Mouse (Mus musculus) frontal cortex, postnatal 14 days (tissue): ENCODE data around the gene 2300003K06Rik.
"Not testable (repeated sequence)": the region's sequence is repeated elsewhere in the genome, so short reads cannot be mapped to it uniquely, and the experiment has no call there.

Experiments used
- DNase-seq, 2 experiments: peaks; one replicate each; pipeline ENCODE4 v3.0.0; 2022; ENCODE audit warnings: low spot score in 2 of 2

Gene 2300003K06Rik

DNA sequence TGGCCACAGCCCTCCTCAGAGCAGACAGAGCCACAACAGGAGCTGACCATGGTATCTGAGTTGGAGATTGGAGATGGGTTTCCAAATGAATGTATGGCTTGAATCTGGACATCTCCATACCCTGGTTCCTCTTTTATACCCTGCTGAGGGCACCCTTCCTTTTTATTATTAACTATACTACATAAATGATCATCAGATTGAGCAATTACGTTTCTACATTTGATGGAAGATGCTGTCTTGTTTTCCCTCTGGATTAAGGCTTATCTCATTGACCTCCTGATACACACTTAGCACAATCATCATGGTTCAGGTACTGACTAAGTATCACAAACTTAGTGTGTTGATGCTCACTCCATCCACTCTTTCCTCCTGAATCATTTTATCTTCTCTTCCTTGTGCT, at the start of gene 2300003K06Rik:
Gene 2300003K06Rik (minus strand): TSS at position 101 of the 400 bp plus-strand sequence.
- no peak for DNase-seq

DNA sequence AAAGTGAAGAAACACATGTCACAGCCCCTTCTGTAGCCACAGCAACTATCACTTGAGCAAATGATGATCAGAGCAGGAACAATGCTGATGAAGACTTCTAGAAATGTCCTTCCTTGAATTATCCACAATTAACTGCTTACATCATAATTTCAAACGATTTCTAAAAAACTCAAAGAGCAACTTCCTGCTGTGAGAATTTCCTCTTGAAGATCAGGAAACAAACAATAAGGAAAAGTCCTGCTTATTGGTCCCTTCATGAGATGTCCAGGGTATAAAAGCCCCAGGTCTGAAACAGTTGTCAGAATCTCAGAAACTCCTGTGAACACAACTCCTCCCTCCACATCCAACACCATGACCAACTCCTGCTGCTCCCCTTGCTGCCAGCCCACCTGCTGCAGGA, 41.0 kb upstream of the 2300003K06Rik start, which contains the start of gene Gm11567:
Gene Gm11567 (plus strand): TSS at position 301 of the 400 bp plus-strand sequence.
- DNase-seq, result not testable (repeated sequence)

DNA sequence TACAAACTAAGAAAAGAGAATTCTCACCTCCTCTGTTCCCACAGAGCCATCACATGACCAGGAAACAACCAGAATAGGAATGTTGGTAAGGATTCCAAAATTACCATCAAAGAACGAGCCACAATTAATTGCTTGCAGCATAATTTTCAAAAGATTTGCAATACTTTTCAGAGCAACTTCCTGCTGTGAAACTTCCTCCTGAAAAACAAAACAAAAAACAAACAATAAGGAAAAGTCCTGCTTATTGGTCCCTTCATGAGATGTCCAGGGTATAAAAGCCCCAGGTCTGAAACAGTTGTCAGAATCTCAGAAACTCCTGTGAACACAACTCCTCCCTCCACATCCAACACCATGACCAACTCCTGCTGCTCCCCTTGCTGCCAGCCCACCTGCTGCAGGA, 35.2 kb upstream of the 2300003K06Rik start, which contains the start of gene Krtap9-1:
Gene Krtap9-1 (plus strand): TSS at position 301 of the 400 bp plus-strand sequence.
- DNase-seq, result not testable (repeated sequence)

DNA sequence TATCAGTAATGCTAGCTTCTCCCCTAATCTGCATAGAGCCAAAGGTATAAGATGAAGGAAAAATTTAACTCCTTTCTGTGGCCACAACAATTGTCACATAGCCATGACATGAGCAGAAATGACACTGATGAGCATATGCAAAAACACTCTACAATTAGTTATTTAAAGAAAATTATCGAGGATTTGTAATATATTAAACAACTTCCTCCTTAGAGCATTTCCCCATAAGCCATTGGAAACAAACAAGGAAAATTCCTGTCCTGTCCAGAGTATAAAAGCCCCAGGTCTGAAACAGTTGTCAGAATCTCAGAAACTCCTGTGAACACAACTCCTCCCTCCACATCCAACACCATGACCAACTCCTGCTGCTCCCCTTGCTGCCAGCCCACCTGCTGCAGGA, 26.3 kb upstream of the 2300003K06Rik start, which contains the start of gene Gm11559:
Gene Gm11559 (plus strand): TSS at position 301 of the 400 bp plus-strand sequence.
- not testable (repeated sequence) for DNase-seq

DNA sequence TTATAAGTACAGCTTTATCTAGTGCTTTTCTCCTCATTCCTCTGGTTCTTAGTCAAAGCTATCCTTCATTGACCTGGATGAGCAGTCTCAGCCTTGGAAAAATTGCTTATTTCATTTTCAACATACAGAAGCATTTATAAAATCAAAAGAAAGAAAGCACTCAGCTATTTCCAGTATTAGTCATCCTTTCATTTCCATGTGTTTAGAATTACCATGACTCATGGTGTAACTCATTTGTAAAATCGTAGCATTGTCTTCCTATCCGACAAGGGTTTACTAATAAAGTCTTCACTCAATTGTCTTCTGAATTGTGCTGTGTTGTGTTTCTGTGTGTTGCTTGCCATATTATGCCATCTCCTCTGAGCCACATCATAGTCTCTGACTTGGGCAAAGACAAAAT, 20.9 kb upstream of the 2300003K06Rik start:
- no peak for DNase-seq

DNA sequence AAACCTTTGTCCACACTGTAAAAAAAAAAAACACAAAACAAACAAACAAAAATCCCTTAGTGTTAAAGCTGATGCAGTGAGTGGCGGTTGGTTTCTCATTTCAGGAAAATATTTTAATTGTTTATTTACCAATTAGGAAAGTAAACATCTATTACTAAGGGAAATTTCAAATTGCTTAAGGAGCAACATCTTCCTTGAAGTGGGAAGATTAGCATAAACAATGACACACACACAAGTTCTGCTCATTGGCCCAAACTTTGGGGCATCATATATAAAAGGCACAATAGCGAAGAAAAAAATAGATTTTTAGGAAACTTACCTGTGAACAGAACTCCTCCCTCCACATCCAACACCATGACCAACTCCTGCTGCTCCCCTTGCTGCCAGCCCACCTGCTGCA, 19.8 kb upstream of the 2300003K06Rik start, which contains the start of gene Gm11568:
Gene Gm11568 (plus strand): TSS at position 301 of the 400 bp plus-strand sequence.
- no peak for DNase-seq

DNA sequence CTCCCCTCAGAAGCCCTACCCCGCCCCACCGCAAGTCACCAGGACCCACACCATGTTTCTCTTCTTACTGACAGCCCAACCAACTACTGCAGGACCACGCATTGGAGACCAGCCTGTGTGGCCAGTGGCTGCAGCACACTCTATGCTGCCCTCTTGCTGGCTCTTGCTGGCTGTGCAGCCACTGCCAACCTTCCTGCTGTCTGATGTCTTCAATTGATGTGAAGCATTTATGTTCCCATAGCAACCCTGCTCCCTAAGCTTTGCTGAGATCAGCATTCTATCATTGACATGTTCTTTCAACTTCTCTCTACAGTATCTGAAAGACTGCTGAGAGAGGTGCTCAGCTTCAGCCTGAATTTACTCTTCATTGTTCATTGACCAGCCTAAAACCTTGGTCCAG, 16.3 kb upstream of the 2300003K06Rik start:
- no peak for DNase-seq

DNA sequence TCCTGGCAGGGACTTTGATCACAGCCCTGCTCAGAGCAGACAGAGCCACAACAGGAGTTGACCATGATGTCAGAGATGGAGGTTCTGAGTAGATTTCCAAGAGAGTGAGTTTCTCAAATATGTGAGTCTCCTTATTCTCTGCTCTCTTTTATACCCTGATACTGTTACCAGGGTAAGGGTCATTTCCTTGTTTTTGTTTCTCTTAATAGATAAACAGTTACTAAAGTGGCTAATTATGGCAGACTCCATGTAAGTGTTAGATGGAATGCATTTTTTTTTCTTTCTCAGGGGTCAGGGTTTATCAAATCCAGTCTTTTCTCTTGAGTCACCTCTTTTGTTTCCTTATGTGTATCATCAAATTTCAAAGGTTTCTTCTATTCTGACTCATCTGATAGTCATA, 13.6 kb upstream of the 2300003K06Rik start, which contains the start of gene Krtap4-16:
Gene Krtap4-16 (minus strand): TSS at position 101 of the 400 bp plus-strand sequence.
- DNase-seq, result no peak

DNA sequence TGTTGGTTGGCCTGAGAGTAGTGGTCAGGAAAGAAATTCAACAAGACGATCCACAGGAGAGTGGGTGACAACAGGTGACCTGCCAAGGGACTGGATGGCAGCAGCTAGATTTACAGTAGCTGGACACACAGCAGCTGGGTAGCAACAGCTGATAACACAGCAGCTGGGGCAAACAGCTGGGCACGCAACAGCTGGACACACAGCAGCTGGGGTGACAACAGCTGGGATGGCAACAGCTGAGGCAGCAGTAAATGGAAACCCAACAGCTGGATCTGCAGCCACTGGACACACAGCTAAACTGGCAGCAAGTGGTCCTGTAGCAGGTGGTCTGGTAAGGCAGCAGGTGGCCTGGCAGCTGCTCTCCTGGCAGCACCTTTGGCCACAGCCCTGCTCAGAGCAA, 8.9 kb upstream of the 2300003K06Rik start:
- DNase-seq, result no peak

DNA sequence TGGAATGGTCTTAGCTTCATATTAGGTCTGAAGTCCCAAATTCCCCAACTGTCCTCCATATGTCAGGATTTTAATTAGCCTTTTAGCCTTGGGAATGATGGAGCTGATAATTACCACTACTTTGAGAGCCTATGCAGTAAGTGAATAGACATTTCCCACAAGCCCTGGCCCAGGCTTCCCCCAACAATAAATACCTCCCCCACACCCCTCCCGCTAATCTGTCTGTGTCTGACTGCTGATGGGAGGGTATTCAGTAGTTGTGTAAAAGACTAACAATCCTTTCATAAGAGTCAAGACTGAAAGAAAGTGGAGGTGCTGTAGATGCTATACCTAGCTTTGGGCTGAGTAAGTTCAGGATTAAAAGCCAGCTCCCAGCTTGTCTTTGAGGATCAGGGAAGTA, 4.3 kb upstream of the 2300003K06Rik start:
- DNase-seq, result no peak

DNA sequence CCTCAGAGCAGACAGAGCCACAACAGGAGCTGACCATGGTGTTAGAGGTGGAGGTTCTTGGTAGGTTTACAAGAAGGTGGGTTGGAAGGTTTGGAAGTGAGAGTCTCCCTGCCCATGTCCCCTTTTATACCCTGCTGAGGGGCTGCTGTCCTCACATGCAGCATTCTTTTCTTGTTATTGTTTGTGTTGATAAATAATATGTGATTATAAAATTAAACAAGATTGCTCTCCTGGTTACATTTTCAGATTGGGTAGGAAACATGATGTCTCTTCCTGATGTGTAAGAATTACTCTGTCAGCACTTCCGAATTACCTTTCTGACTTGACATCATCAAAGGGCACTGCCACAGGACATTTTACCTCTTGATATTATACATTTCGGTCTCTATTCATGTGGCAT, 22.3 kb downstream of the 2300003K06Rik start, which contains the start of gene Gm11564:
Gene Gm11564 (minus strand): TSS at position 101 of the 400 bp plus-strand sequence.
- DNase-seq, result not testable (repeated sequence)

DNA sequence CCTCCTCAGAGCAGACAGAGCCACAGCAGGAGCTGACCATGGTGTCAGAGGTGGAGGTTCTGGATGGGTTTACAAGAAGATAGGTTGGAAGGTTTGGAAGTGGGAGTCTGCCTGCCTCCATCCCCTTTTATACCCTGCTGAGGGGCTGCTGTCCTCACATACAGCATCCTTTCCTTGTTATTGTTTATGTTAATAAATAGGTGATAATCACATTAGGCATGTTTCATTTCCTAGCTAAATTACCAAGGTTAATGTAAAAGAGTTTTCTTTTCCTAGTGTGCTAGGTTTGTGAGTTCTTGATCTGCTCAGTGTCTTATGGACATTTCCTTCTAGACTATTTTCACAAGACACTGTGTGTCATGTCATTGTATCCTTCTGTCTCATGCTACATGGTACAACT, 28.1 kb downstream of the 2300003K06Rik start, which contains the start of gene Krtap4-13:
Gene Krtap4-13 (minus strand): TSS at position 101 of the 400 bp plus-strand sequence.
- not testable (repeated sequence) for DNase-seq

DNA sequence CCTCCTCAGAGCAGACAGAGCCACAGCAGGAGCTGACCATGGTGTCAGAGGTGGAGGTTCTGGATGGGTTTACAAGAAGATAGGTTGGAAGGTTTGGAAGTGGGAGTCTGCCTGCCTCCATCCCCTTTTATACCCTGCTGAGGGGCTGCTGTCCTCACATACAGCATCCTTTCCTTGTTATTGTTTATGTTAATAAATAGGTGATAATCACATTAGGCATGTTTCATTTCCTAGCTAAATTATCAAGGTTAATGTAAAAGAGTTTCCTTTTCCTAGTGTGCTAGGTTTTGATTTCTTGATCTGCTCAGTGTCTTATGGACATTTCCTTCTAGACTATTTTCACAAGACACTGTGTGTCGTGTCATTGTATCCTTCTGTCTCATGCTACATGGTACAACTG, 33.5 kb downstream of the 2300003K06Rik start, which contains the start of gene Gm11554:
Gene Gm11554 (minus strand): TSS at position 101 of the 400 bp plus-strand sequence.
- not testable (repeated sequence) for DNase-seq

DNA sequence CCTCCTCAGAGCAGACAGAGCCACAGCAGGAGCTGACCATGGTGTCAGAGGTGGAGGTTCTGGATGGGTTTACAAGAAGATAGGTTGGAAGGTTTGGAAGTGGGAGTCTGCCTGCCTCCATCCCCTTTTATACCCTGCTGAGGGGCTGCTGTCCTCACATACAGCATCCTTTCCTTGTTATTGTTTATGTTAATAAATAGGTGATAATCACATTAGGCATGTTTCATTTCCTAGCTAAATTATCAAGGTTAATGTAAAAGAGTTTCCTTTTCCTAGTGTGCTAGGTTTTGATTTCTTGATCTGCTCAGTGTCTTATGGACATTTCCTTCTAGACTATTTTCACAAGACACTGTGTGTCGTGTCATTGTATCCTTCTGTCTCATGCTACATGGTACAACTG, 39.0 kb downstream of the 2300003K06Rik start, which contains the start of gene Gm11569:
Gene Gm11569 (minus strand): TSS at position 101 of the 400 bp plus-strand sequence.
- not testable (repeated sequence) for DNase-seq

DNA sequence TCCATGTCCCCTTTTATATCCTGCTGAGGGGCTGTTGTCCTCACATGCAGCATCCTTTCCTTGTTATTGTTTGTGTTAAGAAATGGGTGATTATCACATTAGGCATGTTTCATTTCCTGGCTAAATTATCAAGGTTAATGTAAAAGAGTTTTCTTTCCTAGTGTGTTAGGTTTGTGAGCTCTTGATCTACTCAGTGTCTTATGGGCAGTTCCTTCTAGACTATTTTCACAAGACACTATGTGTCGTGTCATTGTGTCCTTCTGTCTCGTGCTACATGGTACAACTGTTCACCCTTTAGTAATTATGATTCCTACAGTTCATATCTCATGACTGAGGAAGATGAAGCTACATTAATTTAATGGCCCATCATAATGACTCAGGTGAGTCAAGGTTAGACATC, 44.5 kb downstream of the 2300003K06Rik start, which contains the start of gene Gm11596:
Gene Gm11596 (minus strand): TSS at position 101 of the 400 bp plus-strand sequence.
- DNase-seq, result no peak
